Mouse (Mus musculus) CH12.LX (cell line): ENCODE data around the gene Syndig1l.

ENCODE experiments used
- CTCF ChIP-seq, 2 experiments: IDR thresholded peaks in 1 of 2; conservative IDR thresholded peaks in 1 of 2; 2 replicates each; pipeline ENCODE4 v1.5.1; 2011 to 2012; ENCODE audit warnings: low read depth in 2 of 2, low read length in 2 of 2, improper control_type of control experiment in 1 of 2, inconsistent platforms in 1 of 2, mild to moderate bottlenecking in 1 of 2, moderate library complexity in 1 of 2
- EP300 ChIP-seq: IDR thresholded peaks from 2 replicates; pipeline ENCODE4 v1.6.1; 2011; ENCODE audit warnings: low read length, improper control_type of control experiment
- GABPA ChIP-seq: IDR thresholded peaks from 2 replicates; pipeline ENCODE4 v1.6.1; 2012; ENCODE audit warnings: low read depth, low read length, improper control_type of control experiment, inconsistent platforms; ENCODE audit not compliant: insufficient replicate concordance
- KAT2A ChIP-seq: IDR thresholded peaks from 2 replicates; pipeline ENCODE4 v1.6.1; 2012; ENCODE audit warnings: low read length, improper control_type of control experiment, inconsistent platforms; ENCODE audit not compliant: insufficient replicate concordance
- NELFE ChIP-seq: IDR thresholded peaks from 2 replicates; pipeline ENCODE4 v1.6.1; 2011; ENCODE audit warnings: low read depth, low read length, improper control_type of control experiment
- NRF1 ChIP-seq: IDR thresholded peaks from 2 replicates; pipeline ENCODE4 v1.6.1; 2014; ENCODE audit warnings: low read depth, mild to moderate bottlenecking, inconsistent platforms, low read length, improper control_type of control experiment, moderate library complexity
- POLR2A ChIP-seq: IDR thresholded peaks from 2 replicates; pipeline ENCODE4 v1.6.1; 2011; ENCODE audit warnings: low read depth, mild to moderate bottlenecking, improper control_type of control experiment, low read length
- RAD21 ChIP-seq: IDR thresholded peaks from 2 replicates; pipeline ENCODE4 v1.6.1; 2011; ENCODE audit warnings: low read depth, mild to moderate bottlenecking, low read length, improper control_type of control experiment, moderate library complexity
- RCOR1 ChIP-seq: conservative IDR thresholded peaks from 2 replicates; pipeline ENCODE4 v1.6.1; 2012; ENCODE audit warnings: low read depth, mild to moderate bottlenecking, inconsistent platforms, low read length, improper control_type of control experiment

DNA sequence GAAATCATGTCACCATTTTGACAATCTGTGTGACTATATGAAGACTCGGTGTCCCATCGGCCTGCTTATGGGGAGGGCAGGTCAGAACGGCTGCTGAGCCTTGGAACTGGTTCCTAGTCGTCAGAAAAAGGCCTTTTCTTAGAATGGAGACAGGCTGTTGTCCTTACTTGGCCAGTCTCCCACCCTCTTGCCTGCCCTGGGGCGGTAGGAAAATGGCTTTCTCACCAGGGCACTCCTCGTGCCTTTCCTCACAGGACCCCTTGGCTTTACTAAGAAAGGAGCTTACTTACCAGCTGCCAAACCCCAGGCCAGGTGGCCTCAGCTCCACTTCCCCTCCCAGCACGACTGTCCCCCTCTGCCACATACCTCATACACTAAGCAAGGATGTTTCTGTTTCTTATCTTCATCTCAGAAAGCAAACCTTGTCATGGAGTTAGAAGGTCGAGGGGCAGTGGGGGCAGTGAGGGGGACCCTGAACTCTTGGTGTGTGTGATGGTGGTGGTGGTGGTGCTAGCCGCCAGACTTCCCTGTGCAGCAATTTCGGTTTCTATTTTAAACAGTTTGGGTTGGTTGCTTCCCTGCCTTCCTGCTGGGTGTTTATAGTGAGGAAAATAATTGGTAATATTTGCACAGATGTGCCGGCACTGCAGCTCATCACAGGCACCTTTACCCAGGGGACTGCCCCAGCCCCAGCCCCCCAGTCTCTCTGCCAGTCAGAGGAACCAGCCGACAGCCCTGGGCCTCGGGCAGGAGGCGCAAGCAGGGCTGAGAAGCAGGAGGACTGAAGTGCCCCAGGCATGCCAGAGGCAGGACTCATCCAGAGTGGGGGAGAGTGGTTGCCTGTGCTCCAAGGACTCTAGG is 23.7 kb downstream of the Syndig1l start:
- TF ChIP-seq NRF1: no peak
- TF ChIP-seq POLR2A: no peak
- TF ChIP-seq KAT2A: no peak
- no peak for TF ChIP-seq CTCF (conservative IDR thresholded peaks at IDR 0.05 in 1 of 2, IDR thresholded peaks at IDR 0.05 in 1 of 2; ENCODE audit: low read depth in 2 of 2, low read length in 2 of 2)
- TF ChIP-seq GABPA: no peak
- no peak for TF ChIP-seq RAD21
- TF ChIP-seq NELFE: 0 out of 2 replicates have a peak, but pooled peaks have one; percentile 43
- peak; percentile 36; the same call in 1 of the 2 replicates for TF ChIP-seq EP300
- TF ChIP-seq RCOR1: peak; percentile 46; the same call in 1 of the 2 replicates
